Mouse (Mus musculus) cerebellum, adult 9-11 months (tissue): Measurements from ENCODE around the gene Ppp2r5d.
A peak's percentile ranks its signal among the peaks of the same experiment; 100 is the strongest.

Experiments used
- DNase-seq: peaks from one replicate; pipeline ENCODE4 v3.0.0; 2022

The Ppp2r5d gene

GRCm38 (mm10) chr17:46644152-46644805, 60.6 kb downstream of the Ppp2r5d start:
- no peak for DNase-seq

GRCm38 (mm10) chr17:46642060-46642459, 62.9 kb downstream of the Ppp2r5d start:
- no peak for DNase-seq

DNA sequence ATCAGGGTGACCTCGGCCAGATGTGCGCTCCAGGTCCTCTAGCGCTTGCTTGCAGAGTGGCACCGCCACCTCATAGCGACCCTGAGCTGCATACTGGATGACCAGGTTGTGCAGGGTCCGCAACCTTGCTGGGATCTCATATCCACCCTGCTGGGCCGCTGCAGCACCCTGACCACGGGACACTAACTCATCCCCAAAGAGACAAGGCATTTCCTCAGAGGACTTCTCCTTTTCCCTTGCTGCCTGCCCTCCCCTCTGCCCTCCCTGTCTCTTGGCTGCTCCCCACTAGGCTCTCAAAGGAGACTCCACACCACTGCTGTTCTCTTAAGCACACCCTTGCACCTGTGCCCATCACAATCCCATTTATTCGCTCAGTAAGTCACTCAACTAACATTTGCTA, 65.0 kb downstream of the Ppp2r5d start:
- DNase-seq = no peak

- DNase-seq = peak; percentile 78
Observed at GRCm38 (mm10) chr17:46636831-46637523, 67.9 kb downstream of the Ppp2r5d start.
